ENCODE assay signal across 13 mouse cellular contexts in the genomic region with DNA sequence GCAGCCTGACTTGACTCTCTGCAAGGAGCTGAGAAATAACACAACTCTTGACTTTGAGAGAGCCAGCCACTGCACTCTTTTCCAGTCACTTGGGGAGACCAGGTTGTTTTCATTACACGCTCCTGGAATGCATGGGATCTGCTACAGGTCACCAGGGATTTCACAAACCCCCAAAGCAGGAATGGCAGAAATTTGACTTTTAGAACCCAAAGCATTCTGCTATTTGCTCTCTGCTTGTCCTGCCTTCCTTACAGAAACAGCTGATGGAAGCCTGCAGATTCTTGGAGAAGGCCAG.
DNase-seq lines count a peak whose midpoint lies in the region; ATAC-seq and TF ChIP-seq lines count a peak whose summit lies in the region.
"Had no signal": no experiment of that assay in that cellular context is flagged by ENCODE, and none has a peak within 500 bp of the region (broad histone marks: within the 10 kb centered on the region; RNA-seq: fewer than 3 reads in every experiment).

No protein-coding gene starts in this region.

- H3K27ac ChIP-seq in heart, embryonic 15.5 days: 0 out of 2 replicates have a peak overlapping the region, but pooled peaks have one; percentile 2
- no peak overlapping the region for H3K27ac ChIP-seq in lung, postnatal 0 days (ENCODE audit: low read length)
- H3K27ac ChIP-seq in embryonic fibroblast, embryonic 13.5 days (ENCODE audit: insufficient read depth, low read length): peak overlapping the region; percentile 87
- H3K27ac ChIP-seq: stomach, embryonic 15.5 days had no signal

- TF ChIP-seq POLR2A in embryonic fibroblast, embryonic 13.5 days (IDR thresholded peaks at IDR 0.05; ENCODE audit: low read depth, low read length): no peak

- no peaks in the 10 kb centered on the region for H3K27me3 ChIP-seq in heart, embryonic 15.5 days
- no peaks in the 10 kb centered on the region for H3K27me3 ChIP-seq in lung, postnatal 0 days (replicated peaks; ENCODE audit: insufficient read depth, low read length)
- H3K27me3 ChIP-seq: CH12.LX; stomach, embryonic 15.5 days had no signal

- H3K9me3 ChIP-seq in heart, embryonic 15.5 days (replicated peaks): no peaks in the 10 kb centered on the region
- H3K9me3 ChIP-seq in lung, postnatal 0 days (ENCODE audit: low read length): no peaks in the 10 kb centered on the region
- H3K9me3 ChIP-seq: stomach, embryonic 15.5 days had no signal

- no peak for DNase-seq in heart, postnatal 36 days
- no peak for DNase-seq in lung, postnatal 0 days (ENCODE audit: low spot score)
- no peak for DNase-seq in lung, postnatal 14 days
- no peak for DNase-seq in urinary bladder, postnatal 14 days (ENCODE audit: low spot score)
- no peak for DNase-seq in urinary bladder, adult 18-20 months (ENCODE audit: low spot score in 2 of 2)
- DNase-seq: adrenal gland, adult 8-10 months; layer of hippocampus, postnatal 36 days had no signal

- H3K4me3 ChIP-seq in heart, embryonic 15.5 days: no peak overlapping the region
- H3K4me3 ChIP-seq in lung, postnatal 0 days (ENCODE audit: low read depth, low read length): no peak overlapping the region
- H3K4me3 ChIP-seq in embryonic fibroblast, embryonic 13.5 days (ENCODE audit: insufficient read depth, low read length): no peak overlapping the region
- H3K4me3 ChIP-seq: stomach, embryonic 15.5 days had no signal

- peaks cover 20% of the 10 kb centered on the region for H3K4me1 ChIP-seq in heart, embryonic 15.5 days (replicated peaks)
- peaks cover 7% of the 10 kb centered on the region; the same call in 1 of the 2 replicates for H3K4me1 ChIP-seq in lung, postnatal 0 days (ENCODE audit: insufficient read depth, low read depth, low read length)
- H3K4me1 ChIP-seq in embryonic fibroblast, embryonic 13.5 days (ENCODE audit: control insufficient read depth, insufficient read depth, low read length): peaks cover 19% of the 10 kb centered on the region
- H3K4me1 ChIP-seq: stomach, embryonic 15.5 days had no signal

- H3K4me2 ChIP-seq in heart, embryonic 15.5 days: no peak overlapping the region
- H3K4me2 ChIP-seq in lung, postnatal 0 days (replicated peaks; ENCODE audit: low read depth, low read length): no peak overlapping the region
- H3K4me2 ChIP-seq: stomach, embryonic 15.5 days had no signal

- no peak for ATAC-seq in heart, embryonic 15.5 days (replicated peaks; ENCODE audit: insufficient number of reproducible peaks, insufficient read depth, low FRiP score, low read depth)
- ATAC-seq in lung, postnatal 0 days: peak; percentile 23; the same call in 1 of the 2 replicates
- ATAC-seq: forebrain, embryonic 14.5 days; intestine, embryonic 16.5 days had no signal

- H3K9ac ChIP-seq in heart, embryonic 15.5 days: no peak overlapping the region
- no peak overlapping the region for H3K9ac ChIP-seq in lung, postnatal 0 days (replicated peaks; ENCODE audit: low read depth)
- H3K9ac ChIP-seq: stomach, embryonic 15.5 days had no signal

- no peaks in the 10 kb centered on the region for H3K36me3 ChIP-seq in heart, embryonic 15.5 days
- no peaks in the 10 kb centered on the region for H3K36me3 ChIP-seq in lung, postnatal 0 days (ENCODE audit: insufficient read depth, low read length)
- H3K36me3 ChIP-seq: stomach, embryonic 15.5 days had no signal

- intact Hi-C loops in heart, postnatal 36 days (cut with DNase I): no loop called here

- TF ChIP-seq CTCF in lung, postnatal 0 days (IDR thresholded peaks at IDR 0.05): no peak
- TF ChIP-seq CTCF in embryonic fibroblast, embryonic 13.5 days (IDR thresholded peaks at IDR 0.05; ENCODE audit: borderline replicate concordance, insufficient read depth, low read length): no peak

- no peak for TF ChIP-seq EP300 in lung, postnatal 0 days (IDR thresholded peaks at IDR 0.05)

- WGBS in heart, embryonic 15.5 days: 69% methylated on average over 1 of the region's 1 CpGs
- 42% methylated on average over 1 of the region's 1 CpGs for WGBS in lung, postnatal 0 days
